24 mouse cellular contexts compared by ENCODE assay signal in genomic region chr4:122971646-122972045, GRCm38 (mm10). TPM values are rescaled to one million over a fixed set of nuclear protein-coding genes. Genes with fewer than 3 reads are reported as not detected.
"Had no signal": no experiment of that assay in that cellular context is flagged by ENCODE, and none has a peak within 500 bp of the region (broad histone marks: within the 10 kb centered on the region; RNA-seq: fewer than 3 reads in every experiment).

No protein-coding gene starts in this region.

- H3K27me3 ChIP-seq: hindbrain, embryonic 12.5 days; hindbrain, embryonic 15.5 days; limb, embryonic 12.5 days; liver, embryonic 15.5 days had no signal

- H3K36me3 ChIP-seq: heart, embryonic 10.5 days; heart, embryonic 12.5 days; hindbrain, embryonic 10.5 days; hindbrain, embryonic 12.5 days; hindbrain, embryonic 15.5 days; kidney, embryonic 15.5 days; limb, embryonic 10.5 days; limb, embryonic 12.5 days; liver, embryonic 13.5 days; liver, embryonic 15.5 days had no signal

- DNase-seq: gastrocnemius, adult 2 months; gastrocnemius, postnatal 10 days; gastrocnemius, postnatal 25 days; heart, adult 18-20 months; heart, postnatal 10 days; heart, postnatal 4 days; layer of hippocampus, adult 9-11 months; layer of hippocampus, postnatal 36 days; liver; liver, embryonic 13.5 days had no signal

- H3K9ac ChIP-seq: heart, embryonic 12.5 days; hindbrain, embryonic 12.5 days; hindbrain, embryonic 15.5 days; kidney, embryonic 15.5 days; limb, embryonic 12.5 days; liver, embryonic 13.5 days; liver, embryonic 15.5 days had no signal

- H3K9me3 ChIP-seq: heart, embryonic 10.5 days; heart, embryonic 12.5 days; hindbrain, embryonic 10.5 days; hindbrain, embryonic 12.5 days; hindbrain, embryonic 15.5 days; kidney, embryonic 15.5 days; limb, embryonic 10.5 days; limb, embryonic 12.5 days; liver, embryonic 13.5 days; liver, embryonic 15.5 days had no signal

- H3K4me1 ChIP-seq: heart, embryonic 10.5 days; heart, embryonic 12.5 days; hindbrain, embryonic 10.5 days; hindbrain, embryonic 12.5 days; hindbrain, embryonic 15.5 days; liver, embryonic 13.5 days; liver, embryonic 15.5 days had no signal

- H3K4me3 ChIP-seq: gastrocnemius, adult 2 months; heart, embryonic 10.5 days; heart, embryonic 12.5 days; hindbrain, embryonic 10.5 days; hindbrain, embryonic 12.5 days; hindbrain, embryonic 15.5 days; kidney, embryonic 15.5 days; limb, embryonic 10.5 days; limb, embryonic 12.5 days; liver, embryonic 13.5 days; liver, embryonic 15.5 days had no signal

- H3K4me2 ChIP-seq: heart, embryonic 12.5 days; hindbrain, embryonic 12.5 days; hindbrain, embryonic 15.5 days; kidney, embryonic 15.5 days; limb, embryonic 12.5 days; liver, embryonic 13.5 days; liver, embryonic 15.5 days had no signal

- ATAC-seq: hindbrain, postnatal 0 days; intestine, embryonic 16.5 days had no signal

- H3K27ac ChIP-seq: gastrocnemius, adult 2 months; heart, embryonic 10.5 days; hindbrain, embryonic 10.5 days; hindbrain, embryonic 12.5 days; hindbrain, embryonic 15.5 days; hindbrain, postnatal 0 days; kidney, embryonic 15.5 days; kidney, postnatal 0 days; limb, embryonic 10.5 days; limb, embryonic 12.5 days; liver, embryonic 13.5 days; liver, embryonic 15.5 days had no signal

RNA-seq across cellular contexts. Expression of gene Mfsd2a, which starts 10.7 kb away (rescaled TPM):
- total RNA-seq: heart, adult 8-10 months; heart, postnatal 25 days had no signal
